Mouse (Mus musculus) lung, postnatal 0 days (tissue): ENCODE data around the gene Zcchc9.

Experiments
- CTCF ChIP-seq: IDR thresholded peaks from 2 replicates; pipeline ENCODE4 v1.5.1; 2016; ENCODE audit warnings: antibody characterized with exemption, mild to moderate bottlenecking
- EP300 ChIP-seq: IDR thresholded peaks from 2 replicates; pipeline ENCODE4 v1.6.1; 2016; ENCODE audit warnings: antibody characterized with exemption, mild to moderate bottlenecking, control low read depth

DNA sequence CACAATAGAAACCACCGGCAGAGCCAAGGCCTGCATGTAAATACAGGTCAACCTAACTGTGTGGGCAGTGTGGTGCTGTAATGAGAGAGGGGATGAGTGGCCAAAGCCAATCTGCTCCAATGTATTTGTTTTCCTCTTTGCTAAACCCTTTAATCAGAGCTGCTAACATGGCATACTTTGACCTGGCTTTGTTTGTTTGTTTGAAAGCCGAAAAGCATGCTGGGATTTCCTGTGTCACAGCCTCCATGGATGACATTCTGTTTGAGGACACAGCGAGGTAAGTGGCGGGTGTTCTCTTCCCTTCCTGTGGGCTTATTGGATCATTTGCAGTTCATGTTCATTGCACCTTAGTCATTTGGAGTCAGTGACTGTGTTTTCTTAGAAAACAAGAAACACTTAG lies 57.5 kb downstream of the Zcchc9 start:
- TF ChIP-seq CTCF (no peak), EP300 (no peak)
